Mouse (Mus musculus) thymus, postnatal 25 days (tissue): ENCODE measurements around the gene Sf1.

Experiments
- DNase-seq: peaks from one replicate; pipeline ENCODE4 v3.0.0; 2022

The Sf1 gene

GRCm38 (mm10) chr19:6341453-6342077, 21.9 kb upstream of the Sf1 start:
- peak; percentile 48 for DNase-seq

- DNase-seq: peak; percentile 64
Observed at GRCm38 (mm10) chr19:6342276-6342933, 21.1 kb upstream of the Sf1 start.

GRCm38 (mm10) chr19:6343066-6343925, 20.2 kb upstream of the Sf1 start:
- peak; percentile 53 for DNase-seq

GRCm38 (mm10) chr19:6343996-6344395, 19.5 kb upstream of the Sf1 start:
- no peak for DNase-seq

- DNase-seq: no peak
Observed at GRCm38 (mm10) chr19:6346023-6346422, 17.5 kb upstream of the Sf1 start.

GRCm38 (mm10) chr19:6346661-6347060, 16.8 kb upstream of the Sf1 start:
- no peak for DNase-seq

- DNase-seq: no peak
Observed at GRCm38 (mm10) chr19:6347615-6348014, 15.9 kb upstream of the Sf1 start.

- DNase-seq: no peak
Observed at GRCm38 (mm10) chr19:6348717-6349116, 14.8 kb upstream of the Sf1 start.

GRCm38 (mm10) chr19:6349215-6349983, 14.1 kb upstream of the Sf1 start:
- peak; percentile 43 for DNase-seq

- DNase-seq: no peak
Observed at GRCm38 (mm10) chr19:6351431-6352106, 11.9 kb upstream of the Sf1 start.

GRCm38 (mm10) chr19:6352107-6352505, 11.4 kb upstream of the Sf1 start:
- no peak for DNase-seq

- no peak for DNase-seq
Observed at GRCm38 (mm10) chr19:6354030-6354429, 9.5 kb upstream of the Sf1 start.

GRCm38 (mm10) chr19:6361291-6361690, 2.2 kb upstream of the Sf1 start:
- DNase-seq: no peak

- no peak for DNase-seq
Observed at GRCm38 (mm10) chr19:6363091-6363410, 439 bp upstream of the Sf1 start.

- peak; percentile 92 for DNase-seq
Observed at GRCm38 (mm10) chr19:6364317-6364725, 831 bp downstream of the Sf1 start.

- no peak for DNase-seq
Observed at GRCm38 (mm10) chr19:6364842-6365241, 1.4 kb downstream of the Sf1 start.

- no peak for DNase-seq
Observed at GRCm38 (mm10) chr19:6370175-6370574, 6.7 kb downstream of the Sf1 start.

- DNase-seq: no peak
Observed at GRCm38 (mm10) chr19:6372433-6372832, 8.9 kb downstream of the Sf1 start.

GRCm38 (mm10) chr19:6373539-6374400, 10.3 kb downstream of the Sf1 start:
- DNase-seq: peak; percentile 85

- DNase-seq: no peak
Observed at GRCm38 (mm10) chr19:6374571-6374970, 11.1 kb downstream of the Sf1 start.

GRCm38 (mm10) chr19:6375423-6376254, 12.1 kb downstream of the Sf1 start:
- DNase-seq: no peak
